Mouse (Mus musculus) megakaryocyte, adult 5-6 weeks (primary cell): ENCODE measurements at regions not wholly inside any gene's neighbourhood (a gene's known extent, or its start where the extent isn't known, plus 50 kb on each side); places are given as distances from the start of the nearest gene placed in this dataset.

Experiments used
- ATAC-seq: 2 replicates; pipeline ENCODE4 v1.8.0; 2016; ENCODE audit warnings: mild to moderate bottlenecking, inconsistent platforms; ENCODE audit not compliant: poor library complexity, severe bottlenecking

DNA sequence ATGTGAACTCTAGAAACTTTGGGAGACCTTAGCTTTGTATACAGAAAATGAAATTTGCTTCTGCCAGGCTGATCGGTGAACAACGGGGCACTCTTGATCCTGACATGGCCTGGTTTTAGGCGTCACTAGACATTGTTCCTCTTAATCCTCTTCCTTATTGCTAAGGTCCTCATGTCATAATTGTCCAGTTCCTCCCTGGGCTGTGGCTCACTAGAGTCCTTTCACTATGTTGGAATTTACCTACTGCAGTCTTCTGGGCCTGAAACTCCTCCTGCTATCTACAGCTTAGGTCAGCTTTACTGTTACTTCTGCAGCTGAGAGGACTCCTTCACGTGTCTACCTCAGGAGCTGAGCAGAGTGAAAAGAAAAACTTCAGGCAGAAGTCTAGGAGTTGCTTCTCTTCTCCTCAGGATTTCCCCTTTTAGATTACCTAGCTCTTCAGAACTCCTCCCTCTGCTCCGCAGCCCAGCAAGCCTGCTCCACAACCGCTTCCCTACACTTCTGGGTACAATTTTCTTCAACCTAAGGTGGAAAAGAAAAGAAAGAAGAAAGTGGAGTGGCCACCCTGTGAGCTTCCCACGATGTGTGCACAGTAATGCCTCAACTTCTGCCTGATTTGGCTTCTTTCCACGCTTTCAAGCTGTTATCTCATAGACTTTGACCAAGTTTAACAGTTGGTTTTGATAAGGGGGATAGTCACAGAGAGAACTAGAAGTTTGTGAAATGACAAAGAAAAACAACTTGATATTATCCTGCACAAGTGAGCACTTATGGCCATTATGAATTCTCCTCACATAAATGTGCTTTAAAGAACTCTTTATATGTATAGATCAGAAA lies 114.4 kb upstream of the Bcl6 start:
- ATAC-seq = peak; percentile 98

DNA sequence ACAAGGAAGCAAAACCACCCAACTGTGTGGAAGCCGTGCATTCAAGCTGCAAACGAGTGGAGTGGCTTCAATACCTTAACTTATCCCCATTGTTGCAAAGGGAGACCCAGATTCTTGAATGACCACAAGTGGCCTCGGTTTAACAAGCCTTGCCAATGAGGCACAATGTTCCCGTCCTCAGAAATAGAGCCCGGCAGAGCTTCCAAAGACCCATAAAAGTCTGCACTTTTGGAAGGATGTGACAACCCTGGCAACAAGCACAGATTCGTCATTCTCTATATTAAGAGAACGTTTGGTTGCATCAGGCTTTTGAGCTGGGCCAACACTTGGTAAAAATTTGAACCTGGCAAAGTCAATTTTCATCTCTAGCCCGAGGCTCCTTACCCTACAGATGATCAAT lies 108.9 kb upstream of the Bcl6 start:
- ATAC-seq = no peak

DNA sequence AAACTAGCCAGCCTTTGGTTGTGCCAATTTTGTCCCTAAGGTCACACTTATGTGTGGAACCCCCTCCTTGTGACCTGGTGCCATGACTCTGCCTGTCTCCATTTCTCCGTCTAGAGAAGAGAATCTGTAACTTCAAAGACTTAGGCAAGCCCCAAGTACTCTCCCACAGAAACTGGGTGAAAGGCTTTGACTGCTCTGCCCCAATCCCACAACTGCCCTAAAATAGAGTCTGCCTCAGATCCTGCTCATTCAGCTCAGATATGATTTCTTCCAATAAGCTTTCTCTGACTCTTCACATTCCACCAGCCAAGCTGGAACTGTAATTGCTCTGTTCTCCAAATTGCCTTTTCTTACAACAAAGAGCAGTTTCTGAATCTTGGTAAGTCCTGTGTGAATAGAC lies 107.4 kb upstream of the Bcl6 start:
- ATAC-seq = no peak

DNA sequence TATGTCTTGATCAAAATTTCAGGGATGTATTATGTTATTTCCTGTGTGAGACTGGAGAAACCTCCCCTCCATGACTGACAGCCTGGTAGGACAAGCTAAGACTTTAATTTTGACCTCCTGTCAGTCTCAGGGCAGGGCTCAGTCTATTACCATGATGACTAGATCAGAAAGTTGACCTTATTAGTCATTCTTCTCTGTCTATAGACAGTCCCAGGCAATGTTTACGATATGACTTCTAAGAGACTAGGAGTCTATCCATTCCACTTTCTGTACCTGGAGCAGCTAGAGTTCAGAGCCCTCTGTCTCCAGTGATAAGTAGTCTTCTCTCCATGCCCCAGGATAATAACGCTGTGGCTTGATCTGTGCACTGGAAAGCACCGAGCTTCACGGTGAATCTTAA lies 107.0 kb upstream of the Bcl6 start:
- no peak for ATAC-seq

DNA sequence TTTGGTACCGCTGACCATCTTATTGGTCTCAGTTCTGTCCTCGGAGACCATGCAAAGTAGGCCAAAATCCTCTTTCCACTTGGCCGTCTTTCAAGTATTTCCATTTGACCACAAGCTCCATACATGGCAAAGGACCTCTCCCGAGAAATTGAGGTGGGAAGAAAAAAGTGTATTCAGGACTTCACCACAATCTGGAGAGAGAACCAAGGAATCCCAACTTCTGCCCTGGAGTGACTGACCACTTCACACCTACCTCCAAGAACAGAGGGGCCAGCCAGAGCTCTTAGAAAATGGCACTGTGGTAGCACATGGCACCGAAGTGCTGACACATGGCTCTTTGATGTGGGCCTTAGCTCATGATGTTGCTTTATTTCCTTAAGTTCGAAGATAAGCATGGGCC lies 105.9 kb upstream of the Bcl6 start:
- ATAC-seq = no peak

DNA sequence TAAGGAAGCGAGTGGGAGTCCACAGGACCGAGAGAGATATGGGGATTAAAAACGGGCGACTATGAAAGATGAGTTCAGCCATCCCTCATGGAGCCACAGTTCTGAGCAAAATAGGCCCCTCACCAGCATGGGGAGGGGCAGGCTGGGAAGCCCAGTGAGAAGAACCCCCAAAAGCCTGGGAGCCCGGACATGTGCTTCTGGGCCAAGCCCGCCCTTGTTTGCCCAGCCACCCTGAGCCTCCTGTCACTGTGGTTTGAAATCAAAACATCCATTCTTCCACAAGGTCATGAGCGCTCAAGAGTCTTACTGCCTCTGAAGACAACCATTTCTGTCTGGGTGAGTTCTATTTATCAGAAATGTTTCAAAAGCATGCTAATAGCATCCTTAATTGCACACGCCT lies 105.0 kb upstream of the Bcl6 start:
- no peak for ATAC-seq

DNA sequence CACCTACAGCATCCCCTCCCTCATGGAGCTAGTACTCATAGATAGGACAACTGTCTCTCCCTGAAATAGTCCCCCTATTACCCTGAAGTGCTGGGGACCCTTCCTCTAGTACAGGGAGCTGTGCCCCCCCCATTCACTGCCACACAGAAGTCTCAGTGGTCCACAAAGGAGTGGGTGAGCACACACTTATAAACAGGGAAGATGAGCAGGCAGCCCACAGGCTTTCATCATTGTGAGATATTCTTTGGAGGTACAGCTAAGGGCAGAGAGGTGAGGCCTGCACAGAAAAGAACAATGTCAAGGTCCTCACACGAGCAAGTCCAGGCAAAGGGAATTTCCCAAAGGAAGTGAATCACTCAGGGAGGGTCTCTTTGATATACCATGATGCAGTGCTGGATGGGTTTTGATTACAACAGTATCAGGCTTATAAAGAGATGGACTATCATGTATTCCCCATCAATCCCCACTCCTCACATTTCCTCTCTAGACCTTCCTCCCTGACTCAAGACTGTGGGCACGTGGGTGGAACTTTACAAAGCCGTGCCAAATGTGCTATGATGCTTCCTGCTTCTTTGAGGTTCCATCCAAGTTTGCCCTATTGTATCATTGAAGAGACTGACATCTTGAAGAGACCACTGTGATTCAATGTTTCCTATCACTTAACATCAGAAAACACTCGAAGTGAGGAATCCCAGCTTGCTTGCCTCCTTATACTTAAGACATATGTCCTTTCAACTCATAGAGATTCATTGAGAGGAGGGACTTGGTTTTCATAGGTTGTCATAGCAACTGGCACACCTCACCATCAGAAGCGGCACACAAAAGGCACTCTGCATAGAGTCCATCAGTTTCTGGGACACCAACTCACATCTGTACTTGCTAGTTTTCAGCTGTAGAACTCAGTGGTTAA lies 104.2 kb upstream of the Bcl6 start:
- no peak for ATAC-seq

DNA sequence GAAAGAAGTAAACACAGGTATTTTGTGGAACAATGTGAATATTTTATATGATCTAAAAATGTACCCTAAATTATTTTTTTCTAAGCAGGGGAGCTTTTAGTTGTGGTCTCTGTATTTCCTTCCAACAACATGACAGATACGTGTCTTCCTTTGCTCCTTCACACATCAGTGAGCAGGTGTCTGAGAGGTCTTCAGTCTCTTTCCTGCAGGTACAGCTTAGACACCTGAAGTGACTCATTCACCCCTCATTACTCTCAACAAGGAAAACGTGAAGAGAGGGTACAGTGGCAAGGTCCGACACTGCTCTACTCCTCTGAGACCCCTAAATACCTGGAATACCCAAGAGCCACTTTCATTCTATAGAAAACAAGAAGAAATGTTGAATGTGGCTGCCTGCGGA lies 103.5 kb upstream of the Bcl6 start:
- ATAC-seq = no peak

DNA sequence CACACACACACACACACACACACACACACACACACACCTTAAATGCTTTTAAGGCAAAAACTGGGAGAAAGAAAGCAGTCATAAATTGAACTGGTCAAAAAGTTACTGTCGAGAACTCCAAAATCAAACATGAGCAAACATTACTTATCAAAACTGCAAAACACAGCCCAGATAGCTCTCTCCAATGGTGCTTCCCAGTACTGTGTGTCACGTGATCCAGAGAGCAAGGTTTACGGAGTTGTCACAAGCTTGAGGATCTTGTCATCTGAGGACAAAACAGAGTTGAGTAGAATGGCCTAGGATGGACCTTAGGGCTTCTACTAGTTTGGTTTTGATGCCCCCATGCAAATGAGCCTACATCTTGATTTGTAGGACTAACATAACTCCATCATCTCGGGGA lies 102.3 kb upstream of the Bcl6 start:
- no peak for ATAC-seq

DNA sequence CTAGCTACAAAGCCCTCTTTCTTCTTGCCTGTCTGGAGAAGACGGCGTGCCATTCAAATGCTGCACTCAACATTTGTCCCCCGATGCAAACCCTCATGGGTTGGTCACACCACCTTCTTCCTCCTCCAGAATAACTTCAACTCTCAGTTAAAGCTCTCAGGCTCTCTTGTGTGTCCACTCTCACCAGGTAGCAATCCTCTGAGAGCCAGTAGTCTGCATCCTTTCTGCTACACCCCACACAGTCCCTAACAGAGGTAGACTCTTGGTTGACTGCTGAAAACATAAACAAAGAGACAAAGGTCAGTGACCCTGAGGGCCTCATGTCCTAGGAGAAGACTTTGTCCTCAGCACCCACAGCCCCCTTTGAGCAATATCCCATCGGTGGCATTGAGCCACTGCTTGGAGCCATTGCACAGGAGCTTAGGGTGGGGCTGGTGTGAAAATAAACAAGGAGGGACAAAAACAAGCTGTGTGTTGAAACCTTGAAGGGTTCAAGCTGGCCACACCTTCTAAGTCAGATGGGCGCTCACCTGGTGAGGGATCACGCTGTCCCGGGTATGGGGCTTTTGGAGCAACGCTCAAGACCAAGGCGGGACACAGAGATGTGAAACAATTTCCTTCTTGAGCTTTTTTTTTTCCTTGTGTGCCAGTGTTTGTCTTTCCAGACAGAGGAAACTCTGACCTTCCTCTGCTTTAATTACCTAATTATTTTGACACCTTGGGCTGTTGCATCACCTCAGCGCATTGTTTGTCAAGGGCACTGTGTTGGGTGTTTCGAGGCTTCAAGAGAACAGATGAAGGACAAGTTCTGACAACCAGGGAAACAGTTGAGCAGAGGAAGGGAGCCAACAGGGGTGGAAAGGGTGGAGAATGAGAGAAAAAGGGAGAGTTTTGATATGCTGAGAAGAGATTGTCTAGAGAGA lies 101.4 kb upstream of the Bcl6 start:
- ATAC-seq = peak; percentile 81

DNA sequence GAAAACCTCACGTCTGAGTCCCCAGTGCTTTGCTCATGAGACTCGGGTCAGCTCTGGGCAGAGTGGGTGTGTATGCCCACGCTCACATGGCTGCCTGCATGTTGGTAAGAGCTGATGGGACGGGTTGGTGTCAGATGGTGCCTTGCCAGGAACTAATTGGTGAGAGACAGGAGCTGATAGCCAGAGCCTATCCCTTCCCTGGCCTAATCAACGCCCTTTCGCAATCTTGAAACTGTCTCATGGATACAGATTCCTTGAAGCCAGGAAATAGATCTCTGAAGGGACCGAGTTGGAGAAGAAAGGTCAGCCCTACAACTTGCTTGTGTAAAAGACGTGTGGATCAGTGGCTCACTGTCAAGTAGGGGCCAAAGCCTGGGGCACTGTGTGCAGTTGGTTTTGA lies 95.3 kb upstream of the Bcl6 start:
- no peak for ATAC-seq

DNA sequence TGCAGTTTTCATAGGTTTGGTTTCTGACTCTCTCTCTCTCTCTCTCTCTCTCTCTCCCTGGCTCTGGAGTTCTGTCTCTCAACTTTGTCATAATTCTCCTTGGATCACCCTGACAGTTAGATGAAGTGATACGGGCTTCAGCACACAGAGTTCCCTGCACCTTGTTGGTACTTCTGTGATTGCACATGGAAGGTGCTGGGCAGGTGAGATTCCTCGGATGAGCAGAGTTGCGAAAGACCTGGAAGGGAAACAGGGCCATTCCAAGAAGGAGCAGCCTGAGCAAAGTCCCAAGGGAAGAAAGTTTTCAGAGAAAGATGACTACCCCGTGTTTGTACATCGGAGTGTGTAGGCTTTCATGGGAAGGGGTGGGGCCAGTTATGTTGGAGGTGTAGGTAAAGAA lies 91.8 kb upstream of the Bcl6 start:
- ATAC-seq = no peak

DNA sequence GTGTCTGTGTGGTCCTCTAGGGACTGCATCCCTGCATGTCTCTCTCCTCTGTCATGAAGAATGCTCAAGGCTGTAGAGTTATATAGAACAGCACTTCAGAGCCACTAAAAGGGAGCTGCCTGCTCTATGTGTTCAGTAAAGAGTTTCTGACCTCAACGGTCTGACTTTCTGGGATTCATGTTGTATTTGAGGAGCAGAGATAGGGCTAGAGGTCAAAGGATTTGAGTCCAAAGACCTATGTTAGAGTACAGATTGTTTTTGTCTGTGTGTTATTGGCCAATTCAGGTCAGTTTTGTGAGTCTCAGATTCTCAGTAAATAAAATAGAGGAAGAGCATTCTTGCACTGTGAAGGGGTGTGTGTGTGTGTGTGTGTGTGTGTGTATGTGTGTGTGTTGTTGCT lies 90.0 kb upstream of the Bcl6 start:
- ATAC-seq = no peak

DNA sequence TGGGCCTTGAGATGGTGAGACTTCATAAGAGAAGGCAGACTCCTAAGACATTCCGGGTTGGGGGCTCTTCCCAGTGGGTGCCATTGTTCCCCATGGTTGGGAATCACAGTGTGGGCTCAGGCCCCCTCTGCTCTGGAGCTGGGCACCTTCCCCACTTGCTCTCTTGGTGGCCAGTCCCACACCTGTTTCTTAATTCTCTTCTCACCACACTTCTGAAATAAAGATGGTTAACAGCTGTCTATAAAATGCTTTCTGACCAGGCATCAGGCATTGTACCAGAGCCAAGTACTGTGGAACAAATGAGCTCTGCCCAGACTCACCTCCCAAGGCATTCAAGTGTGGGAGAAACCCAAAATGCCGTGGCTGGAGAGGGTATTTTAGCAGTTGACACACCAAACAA lies 88.8 kb upstream of the Bcl6 start:
- ATAC-seq = no peak

DNA sequence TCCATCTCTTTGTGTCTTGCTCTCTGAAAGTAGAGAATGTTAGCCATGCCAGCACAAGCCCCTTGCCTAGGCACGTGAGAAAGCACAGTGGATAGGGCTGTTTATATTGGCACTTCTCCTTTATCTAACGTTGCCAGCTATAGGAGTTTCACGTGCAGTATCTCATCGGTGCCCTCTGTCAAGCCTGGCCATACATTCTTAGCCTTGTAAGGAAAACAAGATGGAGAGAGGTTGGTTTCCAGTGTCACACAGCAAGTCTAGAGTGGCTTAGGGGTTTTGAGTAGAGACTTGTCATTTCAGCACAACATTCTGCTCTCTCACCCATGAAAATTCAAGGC lies 88.1 kb upstream of the Bcl6 start:
- peak; percentile 58 for ATAC-seq

DNA sequence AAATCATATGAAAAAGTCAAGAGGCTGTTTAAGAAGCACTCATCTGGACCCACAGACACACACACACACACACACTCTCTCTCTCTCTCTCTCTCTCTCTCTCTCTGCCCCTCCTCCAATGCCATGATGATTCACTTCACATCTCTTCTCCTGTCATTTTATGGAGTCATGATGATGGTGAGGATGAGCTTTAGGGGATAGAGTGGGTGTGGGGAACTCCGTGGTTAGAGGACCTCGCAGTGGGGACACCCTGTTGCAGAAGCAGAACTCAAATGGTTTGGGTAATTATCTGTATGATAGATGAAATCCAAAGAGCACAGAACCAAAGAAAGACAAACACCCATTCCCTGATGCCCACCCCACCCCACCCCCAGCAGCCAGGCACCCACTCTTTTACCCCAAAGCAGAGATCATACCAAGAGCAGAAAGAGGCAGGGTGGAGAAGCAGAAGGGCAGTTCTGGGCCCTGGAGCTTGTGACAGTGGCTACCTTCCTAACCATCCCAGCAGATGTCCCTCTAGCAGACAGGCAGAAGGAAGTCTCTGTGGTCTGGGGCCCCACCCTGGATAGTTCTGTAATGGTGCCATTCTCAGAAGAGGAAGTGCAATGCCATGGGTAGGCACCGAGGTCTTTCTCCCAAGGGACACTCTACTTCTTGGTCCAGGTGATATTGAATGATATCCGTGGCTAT lies 87.6 kb upstream of the Bcl6 start:
- ATAC-seq = peak; percentile 92

DNA sequence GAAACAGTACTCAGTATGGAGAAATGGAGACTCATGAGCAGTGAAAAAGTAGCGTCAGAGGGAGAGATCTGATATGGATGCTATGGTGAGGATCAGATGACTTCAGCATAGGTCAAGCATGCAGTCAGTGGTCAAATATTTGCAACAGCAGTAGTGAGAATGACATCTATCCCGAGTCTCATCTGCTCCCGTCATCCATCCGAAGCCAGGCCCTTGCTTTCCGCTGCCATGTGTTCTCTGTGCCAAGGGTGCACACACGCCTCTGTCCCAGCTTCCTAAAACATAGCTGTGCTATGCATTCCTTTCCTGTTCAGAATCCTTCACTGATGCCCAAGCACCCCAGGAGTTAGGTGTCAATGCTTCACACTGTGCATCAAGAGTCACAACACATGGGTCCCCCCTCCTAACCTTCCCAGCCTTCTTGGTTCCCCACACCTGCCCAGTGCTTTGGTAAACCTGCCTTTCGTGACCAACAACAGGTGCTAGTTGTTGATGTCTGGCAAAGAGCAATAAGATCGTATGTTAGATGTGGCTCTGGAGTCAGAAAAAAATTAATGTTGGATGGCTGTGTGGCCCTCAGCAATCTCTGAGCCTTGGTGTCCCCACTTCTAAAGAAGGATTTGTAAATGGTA lies 85.1 kb upstream of the Bcl6 start:
- no peak for ATAC-seq

DNA sequence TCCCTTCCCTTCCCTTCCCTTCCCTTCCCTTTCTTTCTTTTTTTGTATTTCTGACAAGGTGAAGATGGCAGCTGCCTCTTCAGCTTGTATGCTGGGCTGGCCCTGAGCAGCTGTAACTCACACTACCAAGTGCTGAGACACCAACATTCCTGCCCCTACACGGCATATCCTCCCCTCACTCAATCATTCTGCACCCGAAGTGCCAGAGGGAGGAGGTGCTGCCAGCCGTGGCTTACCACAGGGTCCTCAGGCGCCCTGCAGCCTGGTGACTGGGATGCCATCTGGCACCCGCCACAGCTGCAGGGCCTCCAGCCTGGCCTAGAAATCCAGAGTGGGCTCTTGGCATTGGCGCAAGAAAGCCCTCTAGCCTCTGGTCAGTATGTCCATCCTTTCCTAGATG lies 84.4 kb upstream of the Bcl6 start:
- ATAC-seq = no peak

DNA sequence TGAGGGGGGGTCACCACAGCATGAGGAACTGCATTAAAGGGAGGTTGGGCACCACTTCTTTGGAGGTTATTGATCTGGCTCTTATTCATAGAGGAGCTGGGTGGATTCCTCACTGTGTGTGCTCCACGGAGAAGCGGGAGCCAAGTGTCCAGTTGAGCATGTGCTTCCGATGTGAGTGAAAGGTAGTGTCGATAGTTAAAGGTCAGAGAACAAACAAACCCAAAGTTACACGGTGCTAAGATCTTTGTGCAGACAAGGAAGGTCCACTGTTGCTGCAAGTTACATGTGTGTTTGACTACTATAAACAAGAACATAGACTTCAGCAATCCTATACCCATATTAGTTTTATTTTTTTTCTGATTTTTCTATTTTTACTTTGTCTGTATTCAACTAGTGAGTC lies 80.8 kb upstream of the Bcl6 start:
- ATAC-seq = no peak

DNA sequence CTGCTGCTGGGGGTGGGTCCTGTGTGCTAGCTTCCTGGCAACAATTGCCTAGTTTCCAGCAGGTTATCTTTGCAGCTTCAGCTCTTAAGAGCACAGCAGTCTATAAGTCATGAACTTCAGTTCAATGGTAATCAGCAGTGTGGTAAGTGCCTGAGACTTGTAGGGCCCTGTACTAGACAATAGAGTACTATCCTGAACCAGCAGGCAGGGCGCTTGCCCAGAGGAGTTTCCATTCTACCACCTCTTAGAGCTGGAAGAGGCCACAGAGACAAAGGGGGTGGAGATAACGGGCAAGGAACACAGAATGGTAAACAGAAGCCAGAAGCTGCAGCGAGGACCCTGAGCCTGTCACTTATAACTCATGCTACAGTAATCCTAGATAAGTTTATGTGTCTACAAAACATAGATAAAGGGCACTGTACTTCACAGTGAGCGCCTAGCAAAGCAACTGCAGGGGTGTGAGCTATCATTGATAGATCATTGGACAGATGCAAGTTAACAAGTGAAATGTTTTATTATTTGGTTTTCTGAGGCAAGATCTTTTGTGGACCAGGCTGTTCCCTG lies 79.7 kb upstream of the Bcl6 start:
- ATAC-seq = 0 out of 2 replicates have a peak, but pooled peaks have one; percentile 18
